Mouse (Mus musculus): ENCODE measurements around the gene Klra4. TPM values are rescaled to one million over a fixed set of nuclear protein-coding genes. Genes with fewer than 3 reads are reported as not detected.

Gene Klra4
- not detected in 2 replicates for polyA plus RNA-seq (2015; fragmentation: Nextera tagmentation; extraction: Ambion mirVana)

DNA sequence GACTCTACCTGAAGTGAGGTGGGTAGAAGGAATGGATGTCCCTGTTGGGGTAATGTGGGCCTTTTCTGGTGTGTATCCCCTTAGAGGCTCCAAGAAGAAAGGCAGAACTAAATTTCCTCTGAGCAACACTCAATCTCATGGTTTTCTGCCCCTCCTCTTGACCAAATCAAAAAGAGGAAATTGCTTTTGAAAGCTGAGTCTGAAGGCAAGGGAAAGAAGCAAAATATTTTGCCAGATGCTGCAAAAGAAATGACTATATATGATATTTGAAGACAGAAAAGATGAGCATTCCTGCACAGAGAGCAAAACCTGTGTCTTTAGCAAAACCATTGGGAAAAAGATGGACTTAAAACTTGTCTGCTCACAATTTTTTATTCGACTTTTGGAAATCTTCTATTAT is at the start of gene Klra4:
Gene Klra4 (minus strand): TSS at position 101 of the 400 bp plus-strand sequence.

DNA sequence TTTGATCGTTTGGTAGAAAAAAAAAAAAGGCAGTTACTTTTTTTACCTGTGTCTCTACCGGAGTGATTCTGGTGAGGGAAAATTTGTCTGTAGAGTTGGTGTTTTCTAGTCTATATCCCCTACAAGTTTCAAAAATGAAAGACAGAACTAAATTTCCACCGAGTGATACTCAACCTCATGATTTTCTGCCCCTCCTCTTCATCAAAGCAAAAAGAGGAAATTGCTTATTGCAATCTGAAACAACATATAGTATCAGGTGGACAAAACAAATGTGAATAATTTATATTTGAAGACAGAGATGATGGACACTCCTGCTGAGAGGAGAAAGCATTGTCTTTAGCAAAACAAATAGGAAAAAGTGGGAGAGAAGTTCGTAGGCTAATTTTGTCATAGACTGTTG is 40.2 kb downstream of the Klra4 start, which contains the start of gene Klra6:
Gene Klra6 (minus strand): TSS at position 101 of the 400 bp plus-strand sequence.

Other genes starting within 250 kb of the Klra4 start
- gene Gm17631, start 204.6 kb downstream of the Klra4 start, polyA plus RNA-seq (2015; fragmentation: Nextera tagmentation; extraction: Ambion mirVana), result not detected in 2 replicates
- gene Klra17, start 190.6 kb downstream of the Klra4 start, polyA plus RNA-seq (2015; fragmentation: Nextera tagmentation; extraction: Ambion mirVana), result 1.9 and 3.4 TPM in 2 replicates
- gene Klra5, start 149.6 kb downstream of the Klra4 start, polyA plus RNA-seq (2015; fragmentation: Nextera tagmentation; extraction: Ambion mirVana), result 1.0 and 1.5 TPM in 2 replicates
- not detected in 2 replicates for gene Klra6, start 40.3 kb downstream of the Klra4 start, polyA plus RNA-seq (2015; fragmentation: Nextera tagmentation; extraction: Ambion mirVana)
- gene Klra8, start 62.6 kb upstream of the Klra4 start, polyA plus RNA-seq (2015; fragmentation: Nextera tagmentation; extraction: Ambion mirVana), result not detected in 2 replicates
- gene Klra9, start 125.8 kb upstream of the Klra4 start, polyA plus RNA-seq (2015; fragmentation: Nextera tagmentation; extraction: Ambion mirVana), result not detected in 2 replicates
- gene Klra7, start 166.1 kb upstream of the Klra4 start, polyA plus RNA-seq (2015; fragmentation: Nextera tagmentation; extraction: Ambion mirVana), result not detected in 2 replicates
- not detected in 2 replicates for gene Klra10, start 214.7 kb upstream of the Klra4 start, polyA plus RNA-seq (2015; fragmentation: Nextera tagmentation; extraction: Ambion mirVana)

All from spleen, postnatal 0 days (tissue).